Mouse (Mus musculus): ENCODE measurements around the gene Ttc28. TPM values are rescaled to one million over a fixed set of nuclear protein-coding genes. Genes with fewer than 3 reads are reported as not detected.
"Not testable (repeated sequence)": the region's sequence is repeated elsewhere in the genome, so short reads cannot be mapped to it uniquely, and the experiment has no call there.

Ttc28 gene
- total RNA-seq, 2 experiments from 2014 or later: 0.41 to 1.0 TPM

DNA sequence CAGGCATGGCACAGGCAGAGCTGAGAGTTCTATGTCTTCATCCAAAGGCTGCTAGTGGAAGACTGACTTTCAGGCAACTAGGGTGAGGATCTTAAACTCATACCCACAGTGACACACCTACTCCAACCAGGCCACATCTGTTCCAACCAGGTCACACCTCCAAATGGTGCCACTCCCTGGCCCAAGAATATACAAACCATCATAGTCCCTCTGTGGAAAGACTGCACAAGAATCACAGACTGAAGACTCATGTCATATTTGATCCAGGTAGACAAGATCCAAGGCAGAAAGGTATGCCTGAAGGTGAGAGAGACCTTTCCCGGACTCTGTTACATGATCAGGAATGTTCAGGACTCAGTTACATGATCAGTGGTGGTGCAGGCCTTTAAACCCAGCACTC, 1.1 kb upstream of the Ttc28 start:
- not testable (repeated sequence) for ATAC-seq (replicated peaks; ENCODE audit: poor library complexity, severe bottlenecking)

DNA sequence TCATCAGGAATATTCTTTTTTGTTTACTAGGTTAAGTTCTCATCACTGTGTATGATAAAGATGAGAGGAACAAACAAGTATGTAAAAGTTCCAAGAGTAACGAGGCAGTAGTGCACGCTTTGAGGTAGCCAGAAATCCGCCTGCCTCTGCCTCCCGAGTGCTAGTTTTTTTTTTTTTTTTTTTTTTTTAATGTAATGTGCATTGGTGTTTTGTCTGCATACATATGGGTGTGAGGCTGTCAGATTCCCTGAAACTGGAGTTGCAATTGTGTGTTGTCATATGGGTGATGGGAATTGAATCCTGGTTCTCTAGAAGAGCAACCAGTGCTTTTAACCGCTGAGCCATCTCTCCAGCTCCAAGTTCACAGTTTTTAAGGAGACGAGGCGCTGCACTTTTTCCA, 561 bp upstream of the Ttc28 start:
- no peak for ATAC-seq (replicated peaks; ENCODE audit: poor library complexity, severe bottlenecking)

DNA sequence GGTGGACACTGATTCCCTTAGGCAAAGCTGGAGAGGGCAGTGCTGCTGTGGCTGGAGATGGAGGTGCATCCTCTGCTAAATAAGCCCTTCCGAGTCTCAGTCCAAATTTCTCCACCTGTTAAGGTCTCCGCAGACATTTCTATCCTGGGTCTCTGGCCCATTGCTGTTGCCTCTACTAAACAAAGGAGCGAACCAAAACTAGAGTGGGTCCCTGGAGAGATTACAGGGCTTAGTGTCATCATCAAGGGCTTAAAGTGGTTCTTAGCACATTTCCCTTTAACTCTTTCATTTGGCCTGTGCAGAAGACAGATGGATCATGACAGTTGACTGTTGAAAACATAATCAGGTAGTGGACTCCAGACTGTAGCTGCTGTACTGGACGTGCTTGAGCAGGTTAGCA, 9.0 kb downstream of the Ttc28 start:
- ATAC-seq (replicated peaks; ENCODE audit: poor library complexity, severe bottlenecking): no peak

DNA sequence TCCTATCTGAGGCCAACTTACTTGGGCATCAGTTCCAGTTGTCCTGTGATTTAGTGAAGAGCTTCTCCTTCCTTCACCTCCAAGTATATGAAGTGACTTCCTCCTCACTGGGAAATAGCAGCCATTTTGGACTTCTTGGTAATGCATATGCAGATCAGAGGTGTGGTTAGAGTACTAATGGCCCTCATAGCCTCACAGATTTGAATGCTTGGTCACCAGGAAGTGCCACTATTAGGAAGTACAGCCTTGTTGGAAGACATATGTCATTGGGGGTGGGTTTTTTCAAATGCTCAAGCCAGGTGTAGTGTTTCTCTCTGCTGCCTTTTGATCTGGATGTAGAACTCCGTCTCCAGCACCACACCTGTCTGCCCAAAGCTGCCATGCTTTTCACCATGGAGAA, 10.3 kb downstream of the Ttc28 start:
- ATAC-seq (replicated peaks; ENCODE audit: poor library complexity, severe bottlenecking): no peak

DNA sequence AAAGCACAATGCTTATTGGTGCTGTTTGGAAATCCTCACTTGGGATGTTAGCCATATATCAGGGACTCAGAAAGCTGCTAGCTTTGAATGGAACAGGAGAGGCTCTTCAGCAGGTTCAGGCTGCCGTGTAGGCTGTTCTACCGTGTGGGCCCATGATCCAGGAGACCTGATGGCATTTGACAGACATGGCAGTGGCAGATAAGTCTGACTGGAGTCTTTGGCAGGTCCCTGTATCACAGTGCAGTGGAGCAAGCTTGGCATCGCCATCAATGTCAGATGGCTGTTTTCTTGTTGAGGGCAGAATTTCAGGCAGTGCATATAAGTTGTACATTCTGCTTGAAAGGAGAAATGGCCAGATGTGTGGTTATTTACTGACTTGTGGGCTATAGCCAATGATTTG, 11.0 kb downstream of the Ttc28 start:
- ATAC-seq (replicated peaks; ENCODE audit: poor library complexity, severe bottlenecking): no peak

DNA sequence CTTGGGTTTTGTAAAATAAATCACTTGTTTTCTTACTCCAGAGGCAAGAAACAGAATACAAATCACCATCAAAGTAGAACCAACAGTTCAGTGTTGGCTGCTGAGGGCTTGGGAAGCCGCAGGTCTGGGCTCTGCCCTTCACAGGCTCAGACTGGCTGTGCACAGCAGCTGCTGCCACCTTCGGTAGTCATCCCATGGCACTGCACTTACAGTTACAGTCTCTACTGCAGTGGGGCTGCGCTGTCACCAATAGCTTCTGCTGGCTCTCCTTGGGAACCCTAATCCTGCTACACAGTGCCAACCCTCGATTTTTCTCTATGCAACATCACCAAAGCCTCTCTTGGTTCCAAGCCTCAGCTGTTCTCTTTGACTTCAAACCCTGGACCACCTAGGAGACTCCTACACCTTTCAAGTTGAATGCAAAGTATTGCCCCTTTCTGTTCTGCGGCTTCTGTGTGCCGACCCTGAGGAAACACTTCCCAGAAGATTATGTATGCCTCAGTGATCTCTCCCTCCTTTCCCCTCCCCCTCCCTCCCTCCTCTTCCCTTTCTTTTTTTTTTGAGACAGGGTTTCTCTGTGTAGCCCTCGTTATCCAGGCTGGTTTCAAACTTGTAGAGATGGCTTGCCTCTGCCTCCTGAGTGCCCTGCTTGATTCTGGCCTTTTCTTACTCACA, 17.6 kb downstream of the Ttc28 start:
- no peak for ATAC-seq (replicated peaks; ENCODE audit: poor library complexity, severe bottlenecking)

DNA sequence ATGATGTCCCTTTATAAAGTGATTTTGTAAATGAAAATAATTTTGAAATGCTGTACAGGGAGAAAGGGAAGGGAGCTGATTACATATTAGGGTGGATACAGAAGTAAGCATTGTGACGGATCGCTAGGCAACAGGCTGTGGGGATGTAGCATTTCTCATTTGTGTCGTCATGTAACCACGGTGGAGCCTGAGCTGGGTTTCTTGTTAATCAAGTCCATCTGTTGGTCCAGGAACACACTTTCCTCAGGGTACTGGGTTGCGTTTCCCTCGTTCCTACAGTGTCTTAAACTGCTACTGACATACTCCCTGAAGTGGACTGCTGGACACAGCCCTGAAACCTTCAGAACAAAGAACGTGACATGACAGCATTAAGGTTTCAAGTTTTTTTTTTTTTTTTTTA, 18.6 kb downstream of the Ttc28 start:
- ATAC-seq (replicated peaks; ENCODE audit: poor library complexity, severe bottlenecking): no peak

DNA sequence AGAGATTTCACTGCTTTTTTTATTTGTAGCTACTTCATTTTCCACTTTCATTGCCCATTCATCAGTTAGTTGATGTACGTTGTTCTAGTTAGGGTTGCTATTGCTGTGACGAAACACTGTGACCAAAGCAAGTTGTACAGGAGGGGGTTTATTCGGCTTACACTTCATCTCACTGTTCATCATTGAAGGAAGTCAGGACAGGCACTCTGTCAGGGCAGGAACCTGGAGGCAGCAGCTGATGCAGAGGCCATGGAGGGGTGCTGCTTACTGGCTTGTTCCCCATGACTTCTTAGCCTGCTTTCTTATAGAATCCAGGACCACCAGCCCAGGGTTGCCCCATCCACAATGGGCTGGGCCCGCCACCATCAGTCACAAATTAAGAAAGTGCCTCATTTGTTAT, 19.2 kb downstream of the Ttc28 start:
- ATAC-seq (replicated peaks; ENCODE audit: poor library complexity, severe bottlenecking): no peak

DNA sequence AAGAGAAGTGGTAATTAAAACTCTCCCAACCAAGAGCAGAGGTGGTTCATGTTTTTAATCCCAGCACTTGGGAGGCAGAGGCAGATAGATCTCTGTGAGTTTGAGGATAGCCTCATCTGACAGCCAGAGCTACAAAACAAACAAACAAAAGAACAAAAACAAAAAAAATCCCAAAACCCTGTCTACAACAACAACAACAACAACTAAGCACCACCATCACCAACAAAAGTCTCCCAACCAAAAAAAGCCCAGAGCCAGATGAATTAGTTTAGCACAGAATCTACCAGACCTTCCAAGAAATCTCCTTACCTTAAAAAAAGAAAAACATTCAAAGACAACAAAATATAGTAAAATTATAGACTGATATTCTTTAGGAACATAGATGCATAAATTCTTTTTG, 20.7 kb downstream of the Ttc28 start:
- ATAC-seq (replicated peaks; ENCODE audit: poor library complexity, severe bottlenecking): no peak

DNA sequence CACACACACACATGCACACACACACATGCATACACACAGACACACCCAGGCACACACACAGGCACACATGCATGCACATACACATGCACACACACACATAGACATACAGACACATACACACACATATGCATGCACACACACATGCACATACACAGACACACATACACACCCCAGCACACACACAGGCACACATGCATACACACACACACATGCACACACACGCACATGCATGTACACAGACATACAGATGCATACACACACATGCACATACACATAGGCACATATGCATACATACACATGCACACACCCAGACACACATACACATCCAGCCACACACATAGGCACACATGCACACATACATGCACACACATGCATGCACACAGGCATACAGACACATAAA, 27.1 kb downstream of the Ttc28 start:
- ATAC-seq (replicated peaks; ENCODE audit: poor library complexity, severe bottlenecking): no peak

DNA sequence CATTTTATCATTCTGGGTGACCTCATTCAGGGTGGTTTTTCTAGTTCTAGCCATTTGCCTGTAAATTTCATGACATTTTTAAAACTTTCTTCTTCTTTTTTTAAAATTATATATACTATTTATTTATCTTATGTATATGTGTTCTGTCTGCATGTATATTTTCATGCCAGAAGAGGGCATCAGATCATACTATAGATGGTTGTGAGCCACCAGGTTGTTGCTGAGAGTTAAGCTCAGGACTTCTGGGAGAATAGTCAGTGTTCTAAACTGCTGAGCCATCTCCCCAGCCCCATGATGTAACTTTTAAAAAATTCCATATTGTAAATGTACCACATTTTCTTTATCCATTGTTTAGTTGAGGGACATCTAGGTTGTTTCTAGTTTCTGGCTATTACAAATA, 29.3 kb downstream of the Ttc28 start:
- ATAC-seq (replicated peaks; ENCODE audit: poor library complexity, severe bottlenecking): no peak

DNA sequence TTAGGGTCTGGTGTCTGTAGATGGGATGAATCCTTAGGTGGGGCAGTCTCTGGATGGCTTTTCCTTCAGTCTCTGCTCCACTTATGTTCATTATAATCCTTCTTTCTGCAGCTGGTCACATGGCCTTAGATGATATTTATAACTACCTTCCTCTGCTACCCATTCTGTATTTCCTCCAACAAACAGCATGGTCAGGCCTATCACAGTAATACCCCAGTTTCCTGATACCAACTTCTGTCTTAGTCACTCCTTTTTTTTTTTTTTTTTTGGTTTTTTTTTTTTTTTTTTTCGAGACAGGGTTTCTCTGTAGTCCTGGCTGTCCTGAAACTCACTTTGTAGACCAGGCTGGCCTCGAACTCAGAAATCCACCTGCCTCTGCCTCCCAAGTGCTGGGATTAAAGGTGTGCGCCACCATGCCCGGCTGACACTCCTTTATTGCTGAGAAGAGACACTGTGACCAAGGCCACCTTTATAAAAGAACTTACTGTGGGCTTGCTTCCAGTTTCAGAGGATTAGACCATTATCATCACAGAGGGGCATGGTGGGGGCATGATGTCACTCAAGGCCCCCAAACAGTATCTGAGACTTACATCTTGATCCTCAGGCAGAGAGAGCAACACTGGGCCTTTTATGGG, 30.5 kb downstream of the Ttc28 start:
- ATAC-seq (replicated peaks; ENCODE audit: poor library complexity, severe bottlenecking): no peak

DNA sequence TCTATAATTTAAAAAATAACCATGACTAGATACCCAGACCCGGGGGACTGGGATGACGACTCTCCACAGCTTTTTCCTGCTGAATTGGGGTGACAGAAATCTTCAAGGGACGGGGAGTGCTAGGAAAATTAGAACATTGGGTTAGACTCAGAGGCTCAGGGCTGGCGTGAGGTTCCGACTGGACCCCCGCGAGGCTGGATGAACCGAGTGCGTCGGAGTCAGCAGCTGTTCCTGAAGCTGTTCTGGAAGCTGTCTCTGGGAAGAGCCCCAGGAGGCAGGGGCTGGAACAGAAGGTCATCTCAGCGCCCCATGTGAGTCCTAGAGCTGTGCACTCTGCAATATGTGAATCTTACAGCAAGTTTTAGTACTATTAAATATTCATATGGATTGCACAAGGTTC, 35.3 kb downstream of the Ttc28 start:
- ATAC-seq (replicated peaks; ENCODE audit: poor library complexity, severe bottlenecking): no peak

DNA sequence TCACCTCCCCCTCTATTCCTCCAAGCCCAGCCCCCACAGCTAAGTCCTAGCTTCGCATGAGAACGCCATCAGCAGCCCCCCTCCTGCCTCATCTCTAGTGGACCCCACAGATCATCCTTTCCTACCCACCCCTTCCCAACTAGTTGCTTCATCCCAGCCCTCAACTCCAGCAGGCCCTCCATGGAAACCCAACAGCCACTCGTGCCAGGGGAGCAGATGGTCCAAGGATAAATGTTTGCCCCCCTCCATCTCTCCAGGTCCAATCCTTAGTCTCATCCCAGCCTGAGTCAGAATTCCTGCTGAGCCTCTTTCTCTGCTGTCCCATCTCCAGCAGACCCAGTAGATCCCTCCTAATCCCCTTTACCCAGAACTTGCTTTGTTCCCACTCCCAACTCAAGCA, 36.6 kb downstream of the Ttc28 start:
- no peak for ATAC-seq (replicated peaks; ENCODE audit: poor library complexity, severe bottlenecking)

DNA sequence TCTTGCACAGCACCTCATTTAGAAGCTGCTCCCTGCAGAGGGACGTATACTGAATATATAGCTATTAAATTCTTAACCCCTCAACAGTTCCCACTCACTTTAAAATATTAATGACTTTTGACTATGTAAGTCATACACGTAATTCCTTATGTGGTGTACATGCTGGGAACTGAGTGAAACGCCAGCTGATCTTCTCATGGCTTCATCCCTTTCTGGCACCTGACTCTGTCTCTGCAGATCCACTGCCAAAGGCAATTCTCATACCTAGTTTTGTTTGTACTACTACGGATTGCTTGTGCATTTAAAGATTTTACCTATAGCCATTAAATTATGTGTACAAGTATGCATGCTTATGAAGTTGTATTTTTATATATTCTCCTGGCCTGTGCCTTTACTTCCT, 39.9 kb downstream of the Ttc28 start:
- ATAC-seq (replicated peaks; ENCODE audit: poor library complexity, severe bottlenecking): no peak

DNA sequence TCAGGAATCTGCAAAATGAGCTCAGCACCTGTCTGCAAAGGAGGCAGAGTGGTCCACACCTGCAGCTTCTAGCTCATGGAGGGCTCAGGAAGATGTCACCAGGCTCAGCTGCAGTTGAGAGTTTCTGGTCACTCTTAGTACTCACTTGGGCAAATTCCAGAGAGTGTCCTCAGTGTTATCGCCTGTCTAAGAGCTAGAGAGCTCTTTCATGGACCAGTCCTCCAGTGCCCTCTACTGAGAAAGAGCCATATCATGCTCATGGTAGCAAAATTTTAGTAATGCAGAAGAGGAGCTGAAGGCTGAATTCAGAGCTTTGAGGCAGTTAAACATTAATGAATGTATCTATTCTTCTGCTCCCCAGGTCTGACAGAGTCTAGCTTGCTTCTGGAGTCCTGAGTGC, 43.7 kb downstream of the Ttc28 start:
- ATAC-seq (replicated peaks; ENCODE audit: poor library complexity, severe bottlenecking): no peak

DNA sequence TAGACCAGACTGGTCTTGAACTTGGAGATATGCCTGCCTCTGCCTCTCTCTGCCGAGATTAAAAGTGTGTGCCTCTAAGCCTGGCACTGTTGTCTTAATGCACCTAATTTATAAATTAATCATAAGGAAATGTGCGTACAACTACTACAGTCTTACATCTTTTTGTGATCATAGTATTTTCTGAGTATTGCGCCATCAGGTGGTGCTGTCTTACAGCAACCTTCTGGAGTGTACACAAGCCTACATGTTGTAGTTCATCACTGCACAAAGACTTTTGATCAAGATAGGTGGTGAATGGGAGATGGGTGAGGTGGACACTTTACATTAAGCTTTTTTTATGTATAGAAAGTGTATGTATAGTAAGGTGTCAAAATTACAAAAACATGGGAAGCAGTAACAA, 45.0 kb downstream of the Ttc28 start:
- no peak for ATAC-seq (replicated peaks; ENCODE audit: poor library complexity, severe bottlenecking)

DNA sequence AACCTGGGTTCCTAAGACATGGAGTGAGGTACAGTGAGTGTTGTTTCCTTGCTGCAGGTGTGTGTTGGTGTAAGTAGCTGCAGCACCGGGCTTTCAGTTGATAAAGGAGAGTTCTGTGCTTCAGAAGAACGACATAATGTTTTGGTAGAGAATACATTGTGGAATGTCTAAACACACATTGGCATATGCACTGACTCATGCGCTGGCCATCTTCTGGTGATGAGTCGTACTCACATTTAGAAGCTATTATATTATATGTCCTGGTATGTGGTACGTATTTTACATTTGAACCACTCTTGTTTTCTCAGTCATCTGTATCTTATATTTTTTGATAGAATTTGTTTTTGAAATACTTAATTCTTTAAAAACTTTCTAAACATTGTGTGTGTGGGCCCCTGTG, 46.2 kb downstream of the Ttc28 start:
- ATAC-seq (replicated peaks; ENCODE audit: poor library complexity, severe bottlenecking): no peak

DNA sequence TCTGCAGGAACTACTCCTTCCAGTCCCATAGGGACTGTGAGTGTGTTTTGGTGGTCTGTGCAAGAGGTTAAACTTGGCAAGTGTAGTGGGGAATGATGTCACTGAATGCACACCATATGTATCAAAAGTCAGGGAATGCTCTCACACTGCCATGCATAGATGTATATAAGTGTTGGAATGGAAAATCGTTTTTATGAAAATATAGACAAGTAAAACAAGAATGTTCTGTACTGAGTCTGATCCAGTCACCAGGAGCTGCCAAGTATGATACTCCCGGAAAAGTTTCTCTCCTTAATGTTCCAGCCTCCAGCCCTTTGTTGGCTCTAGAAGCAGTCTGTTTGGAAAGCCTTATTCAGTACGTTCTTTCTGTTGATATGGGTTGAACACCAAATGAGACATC, 48.7 kb downstream of the Ttc28 start:
- no peak for ATAC-seq (replicated peaks; ENCODE audit: poor library complexity, severe bottlenecking)

DNA sequence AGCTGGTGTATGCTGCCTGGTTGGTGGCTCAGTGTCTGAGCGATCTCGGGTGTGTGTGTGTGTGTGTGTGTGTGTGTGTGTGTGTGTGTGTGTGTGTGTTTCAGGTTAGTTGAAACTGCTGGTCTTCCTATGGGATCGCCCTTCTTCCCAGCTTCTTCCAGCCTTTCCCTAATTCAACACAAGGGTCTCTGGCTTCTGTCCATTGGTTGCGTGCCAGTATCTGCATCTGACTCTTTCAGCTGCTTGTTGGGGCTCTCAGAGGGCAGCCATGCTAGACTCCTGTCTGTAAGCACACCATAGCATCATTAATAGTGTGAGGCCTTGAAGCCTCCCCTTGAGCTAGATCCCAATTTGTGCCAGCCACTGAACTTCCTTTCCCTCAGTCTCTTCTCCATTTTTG, 49.7 kb downstream of the Ttc28 start:
- no peak for ATAC-seq (replicated peaks; ENCODE audit: poor library complexity, severe bottlenecking)

DNA sequence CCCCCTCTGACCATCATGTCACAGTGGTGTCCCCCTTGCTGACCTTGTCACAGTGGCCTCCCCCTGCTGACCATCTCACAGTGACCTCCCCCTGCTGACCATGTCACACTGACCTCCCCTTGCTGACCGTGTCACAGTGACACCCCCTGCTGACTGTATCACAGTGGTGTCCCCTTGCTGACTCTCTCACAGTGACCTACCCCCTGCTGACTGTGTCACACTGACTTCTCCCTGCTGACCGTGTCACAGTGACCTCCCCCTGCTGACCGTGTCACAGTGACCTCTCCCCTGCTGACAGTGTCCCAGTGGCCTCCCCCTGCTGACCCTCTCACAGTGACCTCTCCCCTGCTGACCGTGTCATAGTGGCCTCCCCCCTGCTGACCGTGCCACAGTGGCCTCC, 57.0 kb downstream of the Ttc28 start:
- no peak for ATAC-seq (replicated peaks; ENCODE audit: poor library complexity, severe bottlenecking)

DNA sequence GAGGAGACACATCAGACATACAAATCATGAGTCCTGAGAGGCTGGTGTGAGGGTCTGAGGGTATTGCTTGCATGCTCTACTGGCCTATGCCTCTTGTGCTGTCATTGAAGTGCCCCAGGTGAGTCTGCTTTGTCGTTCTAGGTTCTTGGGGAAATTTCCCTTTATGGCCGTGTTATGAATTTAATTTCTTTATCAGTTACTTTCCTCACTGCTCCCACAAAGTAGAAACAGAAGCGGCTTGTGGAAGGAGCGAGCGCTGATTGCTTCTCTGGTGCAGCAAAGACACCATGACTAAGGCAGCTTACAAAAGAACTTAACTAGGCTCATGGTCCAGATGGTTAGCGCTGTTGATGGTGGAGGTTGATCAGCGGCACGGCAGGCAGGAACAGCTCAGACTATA, 64.7 kb downstream of the Ttc28 start:
- no peak for ATAC-seq (replicated peaks; ENCODE audit: poor library complexity, severe bottlenecking)
